Mouse (Mus musculus) lung, postnatal 10 days (tissue): Measurements from ENCODE around the gene Mapk10.

ENCODE experiments used
- DNase-seq: peaks from one replicate; pipeline ENCODE4 v3.0.0; 2021

Mapk10 gene

DNA sequence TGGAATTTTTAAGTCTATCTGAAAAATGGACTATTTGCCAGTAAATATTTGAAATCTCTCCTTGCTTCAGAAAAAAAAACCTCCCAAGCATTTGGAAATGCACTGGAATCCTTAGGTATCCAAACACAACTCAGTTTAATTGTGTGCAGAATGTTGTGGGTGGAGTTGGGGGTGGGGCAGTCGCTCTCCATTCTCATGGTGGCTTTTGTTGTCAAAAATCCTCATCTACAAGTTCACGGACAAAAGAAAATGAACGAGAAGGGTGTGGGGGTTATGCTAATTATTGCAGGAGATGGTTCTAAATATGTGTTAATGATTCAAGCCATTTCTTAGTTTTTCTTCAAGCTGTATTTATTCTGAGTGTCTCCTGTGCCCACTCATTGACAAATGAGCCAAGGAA is 49.6 kb downstream of the Mapk10 start:
- no peak for DNase-seq

DNA sequence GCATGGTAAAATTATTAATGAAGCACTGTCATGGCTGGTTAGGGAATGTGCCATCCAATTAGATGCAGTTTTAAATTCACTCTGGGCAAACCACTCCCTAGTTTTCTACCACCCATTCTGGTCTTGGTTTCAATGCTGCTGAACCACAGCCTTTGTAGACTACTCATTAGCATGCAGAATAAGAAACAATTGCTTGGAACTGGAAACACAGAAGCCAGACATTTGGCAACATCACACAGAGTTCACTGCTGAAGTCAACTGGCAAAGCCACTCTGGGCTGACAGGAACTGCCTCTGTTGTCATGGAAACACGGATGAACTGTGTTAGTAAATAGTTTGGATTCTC is 50.0 kb downstream of the Mapk10 start:
- DNase-seq, result peak; percentile 37

DNA sequence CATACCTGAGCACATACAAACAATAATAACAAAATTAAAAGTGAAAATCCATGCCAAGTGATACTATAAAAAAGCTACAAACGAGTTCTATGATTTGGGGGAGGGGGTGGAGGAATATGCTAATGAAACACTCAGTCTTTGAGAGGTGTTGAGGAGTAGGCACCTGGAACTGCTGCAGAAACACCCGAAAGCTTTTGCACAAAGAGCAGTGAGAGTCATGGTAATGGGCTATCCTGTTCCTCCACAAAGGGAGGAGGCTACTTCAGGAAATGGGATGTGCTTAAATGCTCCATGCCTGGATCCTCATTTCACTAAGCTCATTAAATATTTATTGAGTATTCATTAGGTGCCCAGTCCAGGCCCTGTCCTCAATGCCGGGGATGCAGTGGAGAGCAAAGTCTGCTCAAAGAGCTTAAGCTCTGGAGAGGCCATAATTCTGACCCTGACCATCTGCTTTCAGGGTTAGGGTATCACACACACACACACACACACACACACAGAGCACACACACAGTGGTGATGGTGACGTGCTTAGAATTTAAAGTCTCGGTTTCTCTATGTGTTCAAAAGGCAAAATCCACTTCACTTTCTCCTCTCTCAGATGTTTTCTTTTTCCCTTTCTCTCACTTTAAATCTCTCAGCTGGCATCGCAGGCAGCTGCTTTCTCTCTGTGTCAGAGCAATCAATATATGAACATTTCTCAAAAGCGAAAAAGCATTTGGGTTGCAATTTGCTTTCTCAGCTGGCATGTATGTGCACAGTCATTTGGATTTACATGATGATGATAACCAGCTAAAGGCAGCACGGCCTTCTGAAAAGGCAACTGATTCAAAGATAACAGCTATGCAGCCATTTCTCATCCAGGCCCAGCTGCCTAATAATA is 50.6 kb downstream of the Mapk10 start:
- no peak for DNase-seq

DNA sequence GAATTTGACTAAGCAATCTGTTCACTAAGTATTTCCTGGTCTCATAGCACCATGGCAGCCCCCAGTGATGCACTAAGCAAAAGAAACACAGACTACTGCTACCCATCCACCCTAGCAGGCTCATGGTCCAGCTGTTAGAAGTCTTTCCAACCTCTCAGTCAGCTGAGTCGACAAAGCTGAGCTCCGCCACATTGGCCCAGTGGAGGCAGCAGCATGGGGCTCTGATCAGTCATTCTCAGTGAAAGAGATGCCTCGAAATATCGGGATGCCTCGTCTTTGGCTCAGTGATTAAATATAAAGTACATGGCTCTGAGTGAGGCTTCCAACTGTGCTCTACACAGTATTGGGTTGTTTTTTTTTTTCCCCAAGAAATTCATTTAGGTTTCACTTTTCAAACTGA is 70.2 kb downstream of the Mapk10 start:
- no peak for DNase-seq

DNA sequence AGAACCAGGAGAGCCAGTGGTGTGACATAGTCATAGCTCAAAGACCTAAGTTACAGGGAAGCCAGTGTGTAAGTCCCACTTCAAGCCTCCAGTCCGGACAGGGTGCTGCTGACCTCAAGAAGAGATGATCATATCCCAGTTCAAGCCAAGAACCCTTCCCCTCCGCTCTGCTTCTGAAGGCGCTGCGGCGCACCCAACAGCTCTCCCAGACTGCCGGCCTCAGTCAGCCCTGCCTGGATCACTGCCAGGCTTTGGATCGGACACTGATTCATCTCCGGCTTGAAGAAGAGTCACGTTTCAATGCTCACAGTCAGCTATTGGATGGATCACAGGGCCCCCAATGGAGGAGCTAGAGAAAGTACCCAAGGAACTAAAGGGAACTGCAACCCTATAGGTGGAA is 76.3 kb downstream of the Mapk10 start:
- DNase-seq, result peak; percentile 45

DNA sequence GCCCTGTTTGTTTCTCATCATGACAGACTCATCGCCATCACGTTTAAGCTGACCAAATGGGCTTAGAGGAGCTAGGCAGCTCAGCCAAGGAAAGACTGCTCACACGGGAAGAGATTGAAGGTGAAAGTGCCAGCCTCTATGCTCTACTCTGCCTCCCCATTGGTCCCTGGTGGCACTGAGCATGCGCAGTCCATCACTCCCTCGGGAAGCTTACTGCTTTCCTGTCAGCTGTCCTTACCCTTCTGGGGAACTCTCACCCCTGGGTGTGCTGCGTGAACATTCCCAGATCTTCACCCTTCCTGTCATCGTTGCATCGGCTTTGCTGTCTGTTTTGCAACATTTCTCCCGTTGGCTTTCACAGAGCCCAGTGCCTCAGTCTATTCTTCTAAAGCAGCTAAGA is 77.5 kb downstream of the Mapk10 start:
- DNase-seq, result peak; percentile 25

DNA sequence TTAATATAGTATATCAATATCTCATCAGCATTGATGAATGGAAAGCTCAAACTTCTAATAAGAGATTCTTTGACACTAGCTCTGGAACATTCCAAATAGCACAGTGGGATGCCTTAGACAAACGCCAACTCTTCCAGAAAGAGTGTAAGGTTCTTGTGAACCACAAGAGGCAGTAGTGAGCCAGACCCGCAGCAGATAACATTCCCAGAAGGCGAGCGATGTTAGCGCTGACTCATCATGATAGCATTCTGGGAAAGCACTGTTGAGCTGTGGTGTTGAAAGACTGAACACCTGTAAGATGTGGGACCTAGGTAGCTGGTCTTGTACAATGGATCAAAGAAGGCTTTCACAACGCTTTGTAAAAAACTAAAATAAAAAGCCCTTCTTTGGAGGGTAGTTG is 78.3 kb downstream of the Mapk10 start:
- peak; percentile 5 for DNase-seq

DNA sequence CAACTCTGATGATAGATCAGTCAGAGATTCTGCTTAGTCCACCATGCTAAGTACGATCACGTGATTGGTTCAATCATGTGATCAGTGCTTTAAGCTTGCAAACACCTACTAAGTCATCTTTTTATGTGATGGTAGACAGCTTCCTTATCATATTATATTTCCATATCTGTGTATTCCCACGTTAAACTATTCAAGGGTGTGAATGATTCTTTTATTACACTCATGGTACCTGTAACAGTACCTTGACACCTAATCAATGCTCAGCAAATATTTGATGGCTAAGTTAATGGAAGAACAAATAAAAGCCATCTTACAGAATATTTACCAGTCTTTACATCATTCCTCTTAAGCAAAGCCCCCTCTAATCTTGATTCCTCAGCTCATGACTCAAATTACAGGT is 91.5 kb downstream of the Mapk10 start:
- DNase-seq, result no peak

DNA sequence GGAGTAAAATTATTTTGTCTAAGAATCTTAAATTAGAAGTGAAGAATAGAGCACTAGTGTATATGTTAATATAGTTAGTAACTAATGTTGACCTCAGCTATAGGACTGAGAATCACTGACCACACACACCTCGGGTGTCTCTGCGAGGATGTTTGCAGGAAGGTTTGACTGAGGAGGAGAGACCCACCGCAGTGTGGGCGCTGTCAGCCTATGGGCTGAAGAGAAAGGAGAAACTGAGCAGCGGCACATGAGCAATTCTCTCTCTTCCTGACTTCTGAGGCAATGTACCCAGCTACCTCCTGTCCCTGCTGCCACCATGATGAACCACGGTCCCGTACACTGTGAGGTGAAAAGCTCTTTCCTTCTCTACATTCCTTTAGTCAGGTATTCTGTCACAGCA is 95.6 kb downstream of the Mapk10 start:
- no peak for DNase-seq

DNA sequence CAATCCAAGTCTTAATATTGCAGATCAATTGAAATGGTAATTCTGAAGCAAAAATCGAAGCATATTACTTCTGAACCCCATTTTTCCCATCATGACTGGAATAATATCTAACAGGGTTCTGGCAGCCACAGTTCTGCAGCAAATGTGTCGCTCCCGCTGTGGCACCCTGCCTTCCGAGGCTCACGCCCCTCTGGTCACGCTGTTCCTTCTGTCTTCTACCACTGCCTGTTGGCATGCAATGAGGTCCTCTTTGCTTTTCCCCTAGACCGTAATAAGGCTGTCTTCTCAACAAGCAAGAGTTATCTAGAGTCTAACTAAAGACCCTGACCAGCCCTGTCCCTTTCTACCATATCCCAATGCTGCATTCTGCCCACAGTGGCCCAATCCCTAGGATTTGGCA is 98.7 kb downstream of the Mapk10 start:
- DNase-seq, result no peak

DNA sequence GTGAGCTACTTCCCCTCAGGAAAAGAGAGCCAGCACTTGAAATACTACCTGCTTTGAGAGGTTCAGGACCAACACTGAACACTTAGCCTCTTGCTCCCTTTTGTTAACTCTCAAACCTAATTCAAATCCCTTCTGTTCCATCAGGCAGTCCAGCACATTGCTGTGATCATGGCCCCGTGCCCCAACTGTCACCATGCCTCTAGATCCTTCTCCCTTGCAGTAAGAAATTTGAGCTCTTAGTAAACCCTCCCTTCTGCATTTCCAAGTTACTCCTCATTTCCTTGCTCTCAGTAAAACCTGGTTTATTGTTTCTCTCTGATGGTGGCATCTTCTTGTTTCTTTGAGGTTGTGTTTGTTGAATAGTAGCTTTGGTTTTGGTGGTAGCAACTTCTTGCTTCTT is 101.7 kb downstream of the Mapk10 start:
- no peak for DNase-seq

DNA sequence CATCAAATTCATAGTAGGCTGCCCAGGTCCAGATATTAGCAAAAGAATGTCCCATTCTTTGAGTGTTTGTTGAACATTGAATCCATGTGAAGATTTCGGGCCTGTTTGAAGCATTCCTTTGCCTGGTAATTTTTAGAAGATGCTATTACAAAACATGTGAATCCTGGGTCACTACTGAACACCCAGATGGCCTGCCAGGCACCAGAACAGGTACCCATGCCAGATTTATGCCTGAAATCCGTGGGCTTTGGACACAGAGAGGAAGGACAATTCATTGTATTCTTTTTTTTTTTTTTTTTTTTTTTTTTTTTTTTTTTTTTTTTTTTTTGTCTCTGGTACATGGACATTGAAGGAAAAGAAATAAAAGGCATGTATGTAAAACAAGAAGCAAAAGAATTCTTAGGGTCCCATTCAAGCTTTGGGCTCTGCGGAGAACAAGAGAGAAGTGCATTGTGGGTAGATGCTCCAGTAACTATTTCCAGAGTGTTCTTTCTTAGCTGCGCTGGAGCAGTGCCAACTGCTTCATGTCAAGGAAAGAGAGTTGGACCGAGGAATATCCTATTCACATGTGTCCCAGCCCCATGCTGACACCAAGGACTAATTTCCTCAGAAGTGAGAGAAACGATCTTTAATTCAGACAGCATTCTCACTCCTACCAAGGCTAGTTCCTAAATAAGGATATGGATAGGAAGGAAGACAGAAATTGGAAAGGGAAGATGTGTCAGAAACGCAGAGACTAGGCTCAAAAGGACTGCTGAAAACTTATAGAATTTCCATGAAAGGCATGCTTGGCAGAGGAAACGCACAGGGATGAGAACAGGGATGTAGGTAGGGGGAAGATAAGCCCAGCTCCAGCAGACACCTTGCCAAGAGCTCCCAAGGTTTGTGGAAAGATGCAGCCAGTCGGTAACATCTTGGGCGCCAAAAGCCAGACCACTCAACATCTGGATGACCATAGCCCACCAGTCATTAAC is 105.4 kb downstream of the Mapk10 start:
- no peak for DNase-seq

DNA sequence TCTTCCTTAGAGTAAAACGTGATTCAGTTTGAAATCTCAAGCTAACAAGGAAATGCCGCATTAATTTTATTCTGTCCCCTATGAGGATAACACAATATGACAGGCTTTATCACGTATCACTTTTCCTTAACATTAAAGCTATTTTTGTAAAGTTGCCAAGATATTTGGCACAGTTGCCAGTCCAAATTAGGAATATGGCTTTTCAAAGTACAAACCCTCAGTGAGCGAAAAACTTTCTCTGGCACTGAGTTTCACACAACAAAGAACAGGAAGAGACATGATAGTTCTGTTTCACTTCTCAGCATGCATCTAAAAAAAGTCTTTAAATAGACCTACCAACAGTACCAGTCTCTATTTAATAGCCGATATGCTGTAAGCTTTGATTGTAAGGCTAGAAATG is 107.1 kb downstream of the Mapk10 start:
- DNase-seq, result no peak

DNA sequence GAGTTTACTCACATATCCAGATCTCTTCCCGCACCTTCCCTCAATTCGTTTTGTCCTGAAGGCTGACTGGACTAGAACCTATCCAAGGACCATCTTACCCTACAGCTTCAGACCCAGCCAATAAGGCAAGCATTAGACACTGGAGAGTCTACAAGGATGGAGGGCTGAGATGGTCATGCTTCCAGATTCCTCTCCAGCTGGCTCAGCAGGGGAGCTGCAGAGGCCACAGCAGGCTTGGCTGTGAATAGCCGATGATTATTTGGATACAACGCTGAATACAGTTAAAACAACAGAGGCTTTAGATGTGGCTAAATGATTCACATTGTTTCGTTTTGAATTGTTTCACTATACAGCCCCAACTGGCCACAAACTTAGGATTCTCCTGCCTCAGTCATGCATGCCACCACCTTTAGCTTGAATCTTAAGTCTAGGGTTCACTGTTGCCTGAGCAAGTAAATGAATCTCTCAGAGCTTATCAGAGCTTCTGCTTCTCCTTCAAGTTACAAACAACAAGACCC is 108.2 kb downstream of the Mapk10 start:
- DNase-seq, result no peak

DNA sequence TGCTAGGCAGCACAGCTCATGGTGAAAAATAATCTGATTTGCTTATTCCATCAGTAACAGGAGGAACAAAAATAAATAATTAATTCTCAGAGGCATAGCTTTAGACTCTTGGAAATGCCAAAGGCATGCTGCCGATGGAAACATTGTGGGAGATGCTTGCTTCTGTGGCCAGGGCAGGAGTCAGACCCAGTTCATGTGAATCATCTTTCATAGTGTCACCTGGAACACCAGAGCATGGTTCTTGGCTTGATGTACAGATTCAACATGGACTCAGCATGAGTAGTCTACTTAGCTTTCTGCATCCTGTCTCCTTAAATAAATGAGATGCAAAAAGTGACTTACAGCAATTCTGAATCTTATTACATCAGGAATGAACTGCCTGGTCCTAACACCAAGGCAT is 109.0 kb downstream of the Mapk10 start:
- DNase-seq, result no peak

DNA sequence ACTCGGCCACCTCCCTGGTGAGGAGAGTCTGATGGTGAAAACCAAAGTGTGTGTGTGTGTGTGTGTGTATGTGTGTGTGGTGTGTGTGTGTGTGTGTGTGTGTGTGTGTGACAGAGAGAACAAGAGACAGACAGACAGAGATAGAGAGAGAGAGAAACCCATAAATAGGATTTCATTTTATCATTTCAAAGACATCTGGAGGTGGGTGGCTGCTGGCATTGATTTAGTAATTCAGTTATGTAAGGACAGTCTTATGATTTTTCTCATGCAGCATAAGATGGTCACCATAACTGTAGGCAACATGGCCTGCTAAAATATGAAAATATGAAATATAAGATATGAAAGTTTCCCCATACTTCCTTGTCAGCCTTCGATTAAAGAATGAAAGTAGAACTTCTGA is 117.0 kb downstream of the Mapk10 start:
- DNase-seq, result no peak

DNA sequence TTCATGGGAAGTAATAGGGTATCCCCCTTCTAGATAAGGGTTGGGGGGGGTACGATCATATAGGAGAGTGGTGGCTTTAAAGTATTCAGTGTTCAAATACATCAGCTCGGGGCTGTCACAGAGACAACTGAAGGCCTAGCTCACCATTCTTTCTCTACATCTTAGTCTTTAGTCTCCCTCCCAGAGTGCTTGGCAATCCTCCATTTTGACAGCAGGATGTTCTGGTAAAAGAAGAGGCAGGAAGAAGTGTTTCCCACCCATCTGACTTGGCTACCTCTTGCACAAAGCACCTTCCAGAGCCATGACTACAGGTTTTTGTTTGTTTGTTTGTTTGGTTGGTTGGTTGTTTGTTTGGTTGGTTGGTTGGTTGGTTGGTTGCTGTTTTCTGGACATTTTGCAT is 125.3 kb downstream of the Mapk10 start:
- no peak for DNase-seq

DNA sequence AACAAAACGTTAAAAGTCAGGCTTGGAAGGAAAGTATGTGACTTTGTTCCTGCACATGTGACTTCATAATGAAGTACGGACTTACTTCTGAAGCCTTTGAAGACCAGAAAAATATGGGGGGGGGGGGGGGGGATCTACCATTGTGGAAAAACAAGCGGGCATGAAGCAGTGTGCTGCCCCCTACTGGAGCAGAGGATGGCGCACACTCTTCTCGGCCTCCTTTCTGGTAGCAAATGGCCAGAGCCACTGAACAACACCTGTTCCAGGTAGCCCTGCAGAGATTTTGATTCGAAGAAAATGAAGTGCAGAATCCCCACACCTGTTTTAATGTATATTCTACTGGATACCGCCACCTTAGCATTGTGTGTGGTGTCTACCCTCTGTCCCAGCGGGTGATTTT is 135.7 kb downstream of the Mapk10 start:
- peak; percentile 3 for DNase-seq

DNA sequence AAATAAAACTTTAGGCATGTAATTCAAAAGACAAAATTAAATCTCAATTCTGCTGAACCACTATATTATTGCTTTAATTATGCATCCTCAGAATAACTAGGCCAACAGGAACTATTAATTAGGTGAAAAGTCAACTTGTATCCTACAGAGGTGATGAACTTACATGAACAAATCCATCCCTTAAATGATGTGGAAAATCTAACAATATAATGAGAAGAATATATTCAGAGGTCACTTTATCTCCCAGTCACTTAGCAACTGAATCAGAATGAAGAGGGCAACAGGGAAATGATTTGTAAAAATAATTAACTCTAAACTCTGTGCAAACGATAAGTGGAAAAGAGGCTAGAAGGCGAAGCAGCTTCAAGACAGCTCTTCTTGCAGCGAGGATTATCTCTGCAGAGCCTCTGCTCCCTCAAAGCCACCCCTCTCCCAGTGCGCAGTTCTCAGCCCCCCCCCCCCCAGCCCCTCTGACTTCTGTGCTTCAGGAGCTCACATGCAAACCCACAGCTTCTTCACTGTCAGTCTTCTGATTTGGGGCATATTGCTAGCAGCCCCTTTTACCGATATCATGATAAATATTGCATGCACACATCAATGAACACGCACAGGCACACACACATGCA is 138.8 kb downstream of the Mapk10 start:
- no peak for DNase-seq

DNA sequence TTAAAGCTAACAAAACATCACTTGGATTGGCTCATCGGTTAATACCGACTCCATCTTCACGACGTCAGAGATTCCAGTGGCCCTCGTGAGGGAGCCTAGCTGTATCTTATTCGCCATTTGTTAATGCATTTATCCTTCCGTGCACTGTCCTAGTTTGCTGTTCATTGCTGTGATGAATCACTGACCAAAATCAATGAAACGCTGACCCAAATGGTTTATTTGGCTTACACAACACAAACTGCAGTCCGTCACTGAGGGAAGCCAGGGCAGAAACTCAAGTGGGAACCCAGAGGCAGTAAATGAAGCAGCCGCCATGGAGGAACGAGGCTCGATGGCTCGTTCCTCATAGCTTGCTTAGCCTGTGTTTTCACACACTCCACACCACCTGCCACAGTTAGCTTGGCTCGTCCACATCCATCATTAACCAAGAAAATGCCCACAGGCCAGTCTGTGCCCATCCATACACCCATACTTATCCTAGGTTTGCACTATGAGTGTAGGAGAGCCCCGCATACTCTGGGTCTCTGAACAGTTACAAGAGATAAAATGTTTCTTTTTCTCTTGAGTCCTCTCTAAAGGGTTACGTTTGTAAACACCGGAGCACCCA is 140.0 kb downstream of the Mapk10 start:
- no peak for DNase-seq

DNA sequence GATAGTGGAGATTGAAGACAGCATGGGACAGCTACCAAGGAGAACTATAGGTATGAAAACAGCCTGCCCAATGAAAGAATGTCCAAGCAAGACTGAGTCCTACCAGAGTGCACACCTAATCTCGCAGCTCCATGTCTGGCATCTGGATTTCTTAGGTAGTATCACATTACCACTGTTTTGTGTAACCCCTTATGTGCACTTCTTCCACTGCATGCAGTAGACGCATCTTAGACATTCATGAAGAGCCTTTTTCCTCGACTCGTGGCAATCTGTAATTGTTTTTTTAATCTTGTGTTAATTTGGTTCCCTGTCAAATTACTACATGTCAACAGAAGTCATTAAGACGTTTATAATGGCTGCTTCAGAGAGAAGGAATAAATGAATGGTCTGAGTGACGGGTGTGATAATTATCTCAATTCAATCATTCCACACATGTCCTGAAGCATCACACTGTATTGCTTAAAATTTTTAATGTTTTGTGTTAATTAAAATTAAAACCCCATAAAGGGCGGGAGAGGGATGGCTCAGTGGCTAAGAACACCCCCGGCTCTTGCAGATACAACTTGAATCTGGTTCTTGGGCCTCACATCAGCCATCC is 160.7 kb downstream of the Mapk10 start:
- no peak for DNase-seq

DNA sequence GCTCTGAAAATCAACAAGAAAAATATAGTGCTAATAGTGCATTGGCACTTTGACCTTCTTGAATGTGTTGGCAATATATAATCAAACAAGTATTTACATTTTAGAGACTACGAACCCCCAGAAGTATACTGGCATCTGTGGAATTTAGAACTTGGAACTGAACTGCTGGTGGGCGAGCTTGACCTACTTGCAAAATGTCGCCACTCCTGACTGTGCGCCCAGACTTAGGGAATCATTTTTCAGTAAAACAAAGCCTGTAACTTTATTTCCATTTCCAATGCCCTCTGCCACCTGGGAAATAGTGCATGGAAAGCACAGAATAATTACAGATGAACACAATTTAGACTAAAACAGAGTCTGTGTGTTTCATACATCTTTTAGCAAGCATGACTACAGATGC is 163.1 kb downstream of the Mapk10 start:
- DNase-seq, result no peak

DNA sequence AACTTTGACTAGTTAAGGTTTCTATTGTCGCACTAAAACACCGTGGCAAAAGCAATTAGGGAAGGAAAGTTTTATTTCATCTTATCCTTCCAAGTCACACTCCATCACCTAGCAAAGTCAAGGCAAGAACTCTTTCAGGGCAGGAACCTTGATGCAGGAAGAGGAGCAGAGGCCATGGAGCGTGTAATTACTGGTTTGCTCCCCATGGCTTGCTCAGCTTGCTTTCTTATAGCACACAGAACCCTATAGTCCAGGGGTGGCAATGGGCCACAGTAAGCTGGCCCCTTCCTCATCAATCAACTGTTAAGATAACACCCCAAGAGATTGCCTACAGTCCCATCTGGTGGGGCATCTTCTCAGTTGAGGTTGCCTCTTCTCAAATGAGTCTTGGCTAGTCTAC is 173.4 kb downstream of the Mapk10 start:
- no peak for DNase-seq
